Mouse (Mus musculus) hindbrain, postnatal 0 days (tissue): ENCODE data around the gene Rcc2. TPM values are rescaled to one million over a fixed set of nuclear protein-coding genes. Genes with fewer than 3 reads are reported as not detected.
A peak's percentile ranks its signal among the peaks of the same experiment; 100 is the strongest.

Source experiments
- ATAC-seq: fragments of 200-750 bp; cut with Nextera tagmentation; 2 replicates; pipeline ENCODE4 v1.8.0; 2017; ENCODE audit warnings: mild to moderate bottlenecking, moderate TSS enrichment, moderate library complexity
- DNase-seq: peaks from one replicate; pipeline ENCODE4 v3.0.0-alpha.2; 2015; ENCODE audit warnings: low spot score
- H3K27ac ChIP-seq: fragments of 300-500 bp; sonication (generic); 2 replicates; pipeline ENCODE4 v1.5.1; 2014; ENCODE audit warnings: mild to moderate bottlenecking
- H3K27me3 ChIP-seq: fragments of 300-500 bp; sonication (generic); 2 replicates; pipeline ENCODE4 v1.6.1; 2014; ENCODE audit warnings: low read length, mixed read lengths; ENCODE audit not compliant: insufficient read depth
- H3K36me3 ChIP-seq: fragments of 300-500 bp; sonication (generic); 2 replicates; pipeline ENCODE4 v1.6.1; 2014; ENCODE audit warnings: low read length, mixed read lengths; ENCODE audit not compliant: insufficient read depth
- H3K4me1 ChIP-seq: fragments of 300-500 bp; sonication (generic); 2 replicates; pipeline ENCODE4 v1.6.1; 2014; ENCODE audit warnings: antibody characterized with exemption, low read length, mixed read lengths; ENCODE audit not compliant: insufficient read depth
- H3K4me2 ChIP-seq: fragments of 300-500 bp; sonication (generic); 2 replicates; pipeline ENCODE4 v1.6.1; 2014; ENCODE audit warnings: low read depth, mild to moderate bottlenecking, low read length, moderate library complexity, mixed read lengths
- H3K4me3 ChIP-seq: fragments of 300-500 bp; sonication (generic); 2 replicates; pipeline ENCODE4 v1.5.1; 2014; ENCODE audit warnings: low read length
- H3K9ac ChIP-seq: fragments of 300-500 bp; sonication (generic); replicated peaks from 2 replicates; pipeline ENCODE4 v1.6.1; 2014; ENCODE audit warnings: mild to moderate bottlenecking, low read length, moderate library complexity, mixed read lengths
- H3K9me3 ChIP-seq: fragments of 300-500 bp; sonication (generic); 2 replicates; pipeline ENCODE4 v1.6.1; 2016; ENCODE audit warnings: low read length, mixed read lengths
- CTCF ChIP-seq: IDR thresholded peaks from 2 replicates; pipeline ENCODE4 v1.5.1; 2016; ENCODE audit warnings: antibody characterized with exemption, control low read depth, low read depth
- WGBS: fragments of 180-500 bp; shearing (Covaris S2); extraction: QIAGEN DNeasy Blood & Tissue Kit; methylation state at CpG from one replicate; pipeline ENCODE4 v1.1.7; 2014; 5-methylcytosine and 5-hydroxymethylcytosine counted together
- polyA plus RNA-seq: library from polyadenylated mRNA; unstranded; fragments of >200 nt; fragmentation: Nextera tagmentation; extraction: Ambion mirVana; gene quantifications from 2 replicates; pipeline ENCODE4 v1.2.1, GENCODE M21; 2015
- total RNA-seq: library from RNA; depleted of rRNA; stranded (reverse); fragments of >200 nt; gene quantifications from 2 replicates; pipeline ENCODE4 v1.2.3, GENCODE M21; 2014

The Rcc2 gene
- total and polyA plus RNA-seq, 2 experiments from 2014 or later, result 15.8 to 60.3 TPM

- peak; percentile 40; the same call in 1 of the 2 replicates for ATAC-seq
- H3K27me3 ChIP-seq, result no peaks in the 10 kb centered on the region
- H3K4me3 ChIP-seq, result no peak overlapping the region
- no peak overlapping the region for H3K27ac ChIP-seq
- H3K4me2 ChIP-seq, result 0 out of 2 replicates have a peak overlapping the region, but pooled peaks have one; percentile 16
- DNase-seq, result peak; percentile 21
- H3K4me1 ChIP-seq, result 0 out of 2 replicates have a peak, but pooled peaks cover 4% of the 10 kb centered on the region
- H3K9me3 ChIP-seq, result no peaks in the 10 kb centered on the region
- no peaks in the 10 kb centered on the region for H3K36me3 ChIP-seq
- H3K9ac ChIP-seq, result no peak overlapping the region
- WGBS, result 9% methylated on average over 16 of the region's 16 CpGs
- no peak for TF ChIP-seq CTCF
These were observed 16.0 kb upstream of the Rcc2 start for GRCm38 (mm10) chr4:140684141-140684871.

- Histone ChIP-seq H3K27me3 (no peaks in the 10 kb centered on the region), H3K4me1 (0 out of 2 replicates have a peak, but pooled peaks cover 4% of the 10 kb centered on the region), H3K27ac (no peak overlapping the region), H3K36me3 (no peaks in the 10 kb centered on the region), H3K4me2 (no peak overlapping the region), H3K9ac (no peak overlapping the region), H3K4me3 (no peak overlapping the region), H3K9me3 (no peaks in the 10 kb centered on the region)
- ATAC-seq (0 out of 2 replicates have a peak, but pooled peaks have one; percentile 24), DNase-seq (no peak)
- 47% methylated on average over 6 of the region's 6 CpGs for WGBS
- TF ChIP-seq CTCF, result peak; percentile 54
These were observed 15.4 kb upstream of the Rcc2 start for GRCm38 (mm10) chr4:140684881-140685303.

DNA sequence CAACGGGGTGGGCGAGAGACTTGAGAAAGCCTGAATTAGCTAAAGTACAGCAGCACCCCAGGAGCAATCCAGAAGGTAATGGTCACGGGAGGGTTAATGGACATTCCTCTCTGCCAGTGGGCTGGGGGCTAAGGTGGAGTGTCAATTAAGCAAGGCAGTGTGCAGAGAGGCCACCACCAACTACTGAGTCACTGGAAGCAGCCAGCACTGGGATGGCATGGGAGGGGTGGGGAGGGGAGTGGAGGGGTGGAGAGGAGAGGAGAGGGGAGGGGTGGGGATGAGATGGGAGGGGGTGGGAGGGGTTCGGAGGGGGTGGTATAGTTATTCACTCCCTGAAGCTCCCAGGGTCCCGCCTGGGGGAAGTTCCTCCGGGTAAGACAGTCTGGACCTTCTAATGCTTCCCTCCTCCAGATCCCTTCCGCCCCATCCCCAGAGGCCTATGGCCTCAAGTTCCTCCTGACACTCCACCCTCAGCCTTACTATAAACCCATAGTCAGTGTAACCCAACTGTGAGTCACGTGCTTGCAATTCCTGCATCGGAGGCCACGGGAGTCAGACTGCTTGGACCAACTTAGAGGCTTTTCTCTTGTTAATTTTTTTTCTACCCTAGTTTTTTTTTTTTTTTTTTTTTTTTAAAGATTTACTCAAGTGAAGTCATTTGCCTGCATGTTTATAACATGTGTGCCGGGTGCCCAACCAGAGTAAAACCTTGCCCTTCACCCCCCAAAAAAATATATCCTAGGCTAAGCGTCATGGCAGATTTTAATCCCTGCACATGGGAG is 12.1 kb upstream of the Rcc2 start:
- Histone ChIP-seq H3K4me3 (no peak overlapping the region), H3K27ac (no peak overlapping the region), H3K36me3 (no peaks in the 10 kb centered on the region), H3K9me3 (no peaks in the 10 kb centered on the region), H3K9ac (no peak overlapping the region), H3K4me2 (no peak overlapping the region), H3K27me3 (no peaks in the 10 kb centered on the region), H3K4me1 (0 out of 2 replicates have a peak, but pooled peaks cover 4% of the 10 kb centered on the region)
- ATAC-seq (no peak), DNase-seq (no peak)
- TF ChIP-seq CTCF, result no peak
- 71% methylated on average over 11 of the region's 12 CpGs for WGBS

- no peak for ATAC-seq
- H3K4me2 ChIP-seq, result no peak overlapping the region
- TF ChIP-seq CTCF, result no peak
- no peak overlapping the region for H3K9ac ChIP-seq
- H3K4me1 ChIP-seq, result 0 out of 2 replicates have a peak, but pooled peaks cover 4% of the 10 kb centered on the region
- WGBS, result 88% methylated on average over 5 of the region's 5 CpGs
- DNase-seq, result no peak
- H3K4me3 ChIP-seq, result no peak overlapping the region
- H3K27me3 ChIP-seq, result no peaks in the 10 kb centered on the region
- no peaks in the 10 kb centered on the region for H3K9me3 ChIP-seq
- H3K36me3 ChIP-seq, result no peaks in the 10 kb centered on the region
- H3K27ac ChIP-seq, result no peak overlapping the region
These were observed 11.4 kb upstream of the Rcc2 start for GRCm38 (mm10) chr4:140688826-140689425.

- Histone ChIP-seq H3K27me3 (no peaks in the 10 kb centered on the region), H3K4me2 (no peak overlapping the region), H3K4me1 (no peaks in the 10 kb centered on the region), H3K4me3 (no peak overlapping the region), H3K36me3 (no peaks in the 10 kb centered on the region), H3K27ac (no peak overlapping the region), H3K9ac (no peak overlapping the region), H3K9me3 (no peaks in the 10 kb centered on the region)
- DNase-seq (no peak), ATAC-seq (no peak)
- no peak for TF ChIP-seq CTCF
- WGBS, result 84% methylated on average over 16 of the region's 16 CpGs
These were observed 10.3 kb upstream of the Rcc2 start for GRCm38 (mm10) chr4:140689873-140690655.

DNA sequence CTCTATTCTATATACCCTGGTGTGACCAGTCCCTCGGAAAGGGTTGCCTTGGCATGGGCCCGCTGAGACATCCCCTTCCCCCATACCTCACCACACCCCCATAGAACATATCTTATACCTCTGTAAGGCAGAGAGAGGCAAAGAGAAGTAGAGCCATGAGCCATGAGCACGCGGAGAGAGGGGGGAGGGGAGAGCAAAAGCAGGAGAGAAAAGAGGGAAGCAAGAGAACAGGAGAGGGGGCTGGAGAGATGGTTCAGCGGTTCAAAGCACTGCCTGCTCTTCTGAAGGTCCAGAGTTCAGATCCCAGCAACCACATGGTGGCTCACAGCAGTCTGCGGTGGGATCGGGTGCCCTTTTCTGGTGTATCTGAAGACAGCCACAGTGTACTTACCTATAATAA is 8.9 kb upstream of the Rcc2 start:
- Histone ChIP-seq H3K9ac (no peak overlapping the region), H3K27ac (no peak overlapping the region), H3K4me1 (no peaks in the 10 kb centered on the region), H3K9me3 (no peaks in the 10 kb centered on the region), H3K4me3 (no peak overlapping the region), H3K36me3 (no peaks in the 10 kb centered on the region), H3K27me3 (no peaks in the 10 kb centered on the region), H3K4me2 (no peak overlapping the region)
- 60% methylated on average over 7 of the region's 7 CpGs for WGBS
- ATAC-seq (no peak), DNase-seq (no peak)
- no peak for TF ChIP-seq CTCF
